Mouse (Mus musculus) neural tube, embryonic 11.5 days (tissue): ENCODE measurements at regions not wholly inside any gene's neighbourhood (a gene's known extent, or its start where the extent isn't known, plus 50 kb on each side); places are given as distances from the start of the nearest gene placed in this dataset.

Experiments used
- ATAC-seq: fragments of 200-750 bp; cut with Nextera tagmentation; 2 replicates; pipeline ENCODE4 v1.8.0; 2017; ENCODE audit warnings: moderate number of reproducible peaks, mild to moderate bottlenecking, moderate TSS enrichment, moderate library complexity; ENCODE audit not compliant: insufficient read depth, low FRiP score, low TSS enrichment
- DNase-seq: peaks from one replicate; pipeline ENCODE4 v3.0.0-alpha.2; 2015; ENCODE audit warnings: low spot score
- H3K27ac ChIP-seq: fragments of 300-500 bp; sonication (generic); 2 replicates; pipeline ENCODE4 v1.5.1; 2014; ENCODE audit warnings: low read depth, mild to moderate bottlenecking, low read length
- H3K27me3 ChIP-seq: fragments of 300-500 bp; sonication (generic); 2 replicates; pipeline ENCODE4 v1.6.1; 2014; ENCODE audit warnings: mild to moderate bottlenecking, low read length, mixed read lengths; ENCODE audit not compliant: control insufficient read depth, insufficient read depth
- H3K36me3 ChIP-seq: fragments of 300-500 bp; sonication (generic); 2 replicates; pipeline ENCODE4 v1.6.1; 2014; ENCODE audit warnings: mild to moderate bottlenecking, low read length, moderate library complexity, mixed read lengths; ENCODE audit not compliant: control insufficient read depth, insufficient read depth
- H3K4me1 ChIP-seq: fragments of 300-500 bp; sonication (generic); 2 replicates; pipeline ENCODE4 v1.6.1; 2014; ENCODE audit warnings: low read length, mixed read lengths; ENCODE audit not compliant: control insufficient read depth, insufficient read depth
- H3K4me2 ChIP-seq: fragments of 300-500 bp; sonication (generic); 2 replicates; pipeline ENCODE4 v1.6.1; 2014; ENCODE audit warnings: low read depth, mild to moderate bottlenecking, moderate library complexity
- H3K4me3 ChIP-seq: fragments of 300-500 bp; sonication (generic); 2 replicates; pipeline ENCODE4 v1.5.1; 2014; ENCODE audit warnings: low read depth, low read length
- H3K9ac ChIP-seq: fragments of 300-500 bp; sonication (generic); 2 replicates; pipeline ENCODE4 v1.6.1; 2014; ENCODE audit warnings: mild to moderate bottlenecking, low read length
- H3K9me3 ChIP-seq: fragments of 300-500 bp; sonication (generic); 2 replicates; pipeline ENCODE4 v1.6.1; 2016; ENCODE audit warnings: low read length; ENCODE audit not compliant: control insufficient read depth
- WGBS: fragments of 180-500 bp; shearing (Covaris S2); extraction: QIAGEN DNeasy Blood & Tissue Kit; methylation state at CpG from one replicate; pipeline ENCODE4 v1.1.7; 2014; 5-methylcytosine and 5-hydroxymethylcytosine counted together

GRCm38 (mm10) chr11:17501120-17502043, 244.0 kb downstream of the C1d start:
- 79% methylated on average over 14 of the region's 14 CpGs for WGBS
- Histone ChIP-seq H3K4me2 (no peak overlapping the region), H3K4me3 (no peak overlapping the region), H3K36me3 (no peaks in the 10 kb centered on the region), H3K4me1 (no peaks in the 10 kb centered on the region), H3K9me3 (no peaks in the 10 kb centered on the region), H3K9ac (no peak overlapping the region), H3K27me3 (no peaks in the 10 kb centered on the region), H3K27ac (no peak overlapping the region)
- ATAC-seq (no peak), DNase-seq (no peak)

- H3K9me3 ChIP-seq = no peaks in the 10 kb centered on the region
- no peak overlapping the region for H3K27ac ChIP-seq
- no peak overlapping the region for H3K9ac ChIP-seq
- WGBS = 90% methylated on average over 7 of the region's 7 CpGs
- H3K36me3 ChIP-seq = no peaks in the 10 kb centered on the region
- ATAC-seq = no peak
- no peaks in the 10 kb centered on the region for H3K27me3 ChIP-seq
- no peak overlapping the region for H3K4me2 ChIP-seq
- no peak overlapping the region for H3K4me3 ChIP-seq
- no peak for DNase-seq
- H3K4me1 ChIP-seq = no peaks in the 10 kb centered on the region
Observed at GRCm38 (mm10) chr11:17502052-17502451, 244.7 kb downstream of the C1d start.

GRCm38 (mm10) chr11:17522220-17522919, 265.0 kb downstream of the C1d start:
- H3K4me2 ChIP-seq = no peak overlapping the region
- H3K4me3 ChIP-seq = no peak overlapping the region
- WGBS = 63% methylated on average over 12 of the region's 12 CpGs

GRCm38 (mm10) chr11:17523329-17523728, 265.9 kb downstream of the C1d start:
- no peak overlapping the region for H3K4me3 ChIP-seq
- H3K9me3 ChIP-seq = no peaks in the 10 kb centered on the region
- H3K27ac ChIP-seq = no peak overlapping the region
- no peaks in the 10 kb centered on the region for H3K27me3 ChIP-seq
- H3K4me2 ChIP-seq = no peak overlapping the region
- DNase-seq (no peak), ATAC-seq (no peak)
- no peak overlapping the region for H3K9ac ChIP-seq
- WGBS = 92% methylated on average over 4 of the region's 4 CpGs
- H3K4me1 ChIP-seq = peaks cover 3% of the 10 kb centered on the region; the same call in 1 of the 2 replicates
- no peaks in the 10 kb centered on the region for H3K36me3 ChIP-seq

More at GRCm38 (mm10) chr11:17522220-17522919, 265.0 kb downstream of the C1d start:
- Histone ChIP-seq H3K4me1 (peaks cover 3% of the 10 kb centered on the region; the same call in 1 of the 2 replicates), H3K9ac (no peak overlapping the region), H3K36me3 (no peaks in the 10 kb centered on the region), H3K27me3 (no peaks in the 10 kb centered on the region), H3K27ac (no peak overlapping the region), H3K9me3 (no peaks in the 10 kb centered on the region)
- ATAC-seq (peak; percentile 62), DNase-seq (no peak)

GRCm38 (mm10) chr11:17524985-17525775, 267.8 kb downstream of the C1d start:
- no peak overlapping the region for H3K9ac ChIP-seq
- no peak overlapping the region for H3K27ac ChIP-seq
- H3K9me3 ChIP-seq = no peaks in the 10 kb centered on the region
- DNase-seq = no peak
- 49% methylated on average over 7 of the region's 7 CpGs for WGBS
- no peaks in the 10 kb centered on the region for H3K36me3 ChIP-seq
- peaks cover 3% of the 10 kb centered on the region; the same call in 1 of the 2 replicates for H3K4me1 ChIP-seq
- no peak overlapping the region for H3K4me3 ChIP-seq
- ATAC-seq = no peak
- no peak overlapping the region for H3K4me2 ChIP-seq
- no peaks in the 10 kb centered on the region for H3K27me3 ChIP-seq

- no peak overlapping the region for H3K27ac ChIP-seq
- DNase-seq (no peak), ATAC-seq (no peak)
- no peak overlapping the region for H3K4me2 ChIP-seq
- no peaks in the 10 kb centered on the region for H3K9me3 ChIP-seq
- peaks cover 3% of the 10 kb centered on the region; the same call in 1 of the 2 replicates for H3K4me1 ChIP-seq
- 83% methylated on average over 5 of the region's 5 CpGs for WGBS
- H3K4me3 ChIP-seq = no peak overlapping the region
- no peaks in the 10 kb centered on the region for H3K27me3 ChIP-seq
- no peaks in the 10 kb centered on the region for H3K36me3 ChIP-seq
- H3K9ac ChIP-seq = no peak overlapping the region
Observed at GRCm38 (mm10) chr11:17526476-17526875, 269.1 kb downstream of the C1d start.

- Histone ChIP-seq H3K9me3 (no peaks in the 10 kb centered on the region), H3K4me2 (no peak overlapping the region), H3K36me3 (no peaks in the 10 kb centered on the region), H3K9ac (no peak overlapping the region), H3K4me1 (peaks cover 3% of the 10 kb centered on the region; the same call in 1 of the 2 replicates), H3K27me3 (no peaks in the 10 kb centered on the region), H3K4me3 (no peak overlapping the region), H3K27ac (no peak overlapping the region)
- 91% methylated on average over 6 of the region's 6 CpGs for WGBS
- DNase-seq = no peak
- no peak for ATAC-seq
Observed at GRCm38 (mm10) chr11:17528609-17529008, 271.2 kb downstream of the C1d start.

GRCm38 (mm10) chr11:17533706-17534105, 276.3 kb downstream of the C1d start:
- DNase-seq (no peak), ATAC-seq (no peak)
- no peaks in the 10 kb centered on the region for H3K4me1 ChIP-seq
- WGBS = 88% methylated on average over 3 of the region's 3 CpGs
- no peak overlapping the region for H3K9ac ChIP-seq
- no peak overlapping the region for H3K4me2 ChIP-seq
- H3K36me3 ChIP-seq = no peaks in the 10 kb centered on the region
- no peak overlapping the region for H3K27ac ChIP-seq
- no peaks in the 10 kb centered on the region for H3K27me3 ChIP-seq
- no peaks in the 10 kb centered on the region for H3K9me3 ChIP-seq
- no peak overlapping the region for H3K4me3 ChIP-seq
